ENCODE assay signal across 8 mouse cellular contexts in the genomic region with DNA sequence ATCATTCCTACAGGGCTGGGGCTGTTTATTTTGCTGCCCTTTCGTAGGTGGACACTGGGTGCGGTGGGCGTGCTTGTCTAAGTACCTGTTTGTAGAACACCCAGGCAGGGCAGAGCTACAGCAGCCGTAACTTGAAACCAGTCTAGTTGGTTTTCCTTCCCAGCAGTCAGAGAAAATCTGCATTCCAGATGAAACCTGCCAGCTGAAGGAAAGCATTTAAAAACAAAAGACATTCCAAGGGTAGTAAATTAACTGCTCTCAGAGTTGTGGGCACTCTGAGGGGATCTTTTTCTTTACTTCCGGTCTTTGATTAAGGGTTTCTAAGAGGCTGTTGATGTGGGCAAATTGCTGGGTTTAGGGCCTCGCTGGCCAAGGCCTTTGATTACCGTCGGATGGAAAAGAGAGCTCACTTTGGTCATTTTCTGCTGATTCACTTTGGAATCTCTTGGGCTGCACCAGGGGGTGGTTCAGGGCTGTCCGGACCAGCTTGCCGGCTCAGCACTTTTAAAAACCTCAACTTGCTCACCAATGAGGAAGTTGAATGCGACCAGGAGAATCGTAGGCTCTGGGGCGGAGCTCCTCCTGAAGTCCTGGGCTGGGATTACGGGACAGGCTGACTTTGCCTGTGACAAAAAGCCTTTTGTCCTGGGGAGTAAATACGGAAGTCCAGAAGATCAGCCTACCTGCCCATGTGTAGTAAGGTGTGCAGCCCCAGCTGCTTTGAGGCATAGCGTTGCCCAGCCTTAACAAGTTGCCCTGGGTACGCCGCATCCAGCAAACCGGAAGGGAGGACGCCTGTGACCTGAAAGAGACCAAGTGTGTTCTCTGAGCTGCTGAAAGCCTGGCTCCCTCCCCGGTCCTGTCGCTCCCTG.
DNase-seq lines count a peak whose midpoint lies in the region; ATAC-seq and TF ChIP-seq lines count a peak whose summit lies in the region.

No protein-coding gene starts in this region.

- no peak for TF ChIP-seq CTCF in CH12.LX (conservative IDR thresholded peaks at IDR 0.05 in 1 of 2, IDR thresholded peaks at IDR 0.05 in 1 of 2; ENCODE audit: low read depth in 2 of 2, low read length in 2 of 2)
- no peak for TF ChIP-seq CTCF in bone marrow, adult 2 months (IDR thresholded peaks at IDR 0.05; ENCODE audit: control insufficient read depth, insufficient read depth, low read length)
- no peak for TF ChIP-seq CTCF in hindbrain, postnatal 0 days (IDR thresholded peaks at IDR 0.05; ENCODE audit: low read depth)

- DNase-seq in CH12.LX (ENCODE audit: extremely low read depth) = no peak
- DNase-seq in gastrocnemius, postnatal 10 days = peak; percentile 14
- no peak for DNase-seq in hindbrain, postnatal 0 days (ENCODE audit: low spot score)
- DNase-seq in T-cell, adult 2 months (ENCODE audit: low spot score) = no peak
- no peak for DNase-seq in cerebellum, adult 8-10 months

- WGBS in bone marrow, adult 2 months = 10% methylated on average over 22 of the region's 22 CpGs
- WGBS in hindbrain, postnatal 0 days = 27% methylated on average over 22 of the region's 22 CpGs
- 10% methylated on average over 22 of the region's 22 CpGs for WGBS in liver, embryonic 12.5 days (ENCODE audit: insufficient replicate concordance)

- no peak for TF ChIP-seq POLR2A in CH12.LX (IDR thresholded peaks at IDR 0.05; ENCODE audit: low read depth, low read length)
- TF ChIP-seq POLR2A in bone marrow, adult 2 months (IDR thresholded peaks at IDR 0.05; ENCODE audit: borderline replicate concordance, control insufficient read depth, low read depth, low read length) = no peak
- TF ChIP-seq POLR2A in myocyte (IDR thresholded peaks at IDR 0.05; ENCODE audit: insufficient read length, low read depth) = peak; percentile 39

- in situ Hi-C loops in CH12.LX (cut with MboI; ENCODE audit: low pct_ligation_motif_present, low pct_unique_long_range_greater_than_20kb, low sequenced_read_pairs) = no loop called here

- peak overlapping the region; percentile 26 for H3ac ChIP-seq in myocyte (ENCODE audit: control insufficient read depth, insufficient read length)

- H3K4me1 ChIP-seq in CH12.LX (ENCODE audit: control insufficient read depth in 1 of 2, insufficient read depth in 2 of 2) = peaks cover 0 to 4% of the 10 kb centered on the region in 2 experiments; a peak in 1 of 4 replicates
- H3K4me1 ChIP-seq in bone marrow, adult 2 months (ENCODE audit: control insufficient read depth, insufficient read depth, low read length) = no peaks in the 10 kb centered on the region; the same call in 1 of the 2 replicates
- H3K4me1 ChIP-seq in hindbrain, postnatal 0 days (ENCODE audit: insufficient read depth, low read length) = no peaks in the 10 kb centered on the region
- H3K4me1 ChIP-seq in liver, embryonic 12.5 days = no peaks in the 10 kb centered on the region

- H3K27me3 ChIP-seq in CH12.LX (replicated peaks) = no peaks in the 10 kb centered on the region
- H3K27me3 ChIP-seq in hindbrain, postnatal 0 days (ENCODE audit: insufficient read depth, low read length) = no peaks in the 10 kb centered on the region
- H3K27me3 ChIP-seq in liver, embryonic 12.5 days (replicated peaks) = no peaks in the 10 kb centered on the region
- H3K27me3 ChIP-seq in myocyte (ENCODE audit: control insufficient read depth, insufficient read depth, insufficient read length) = no peaks in the 10 kb centered on the region

- H3K4me2 ChIP-seq in CH12.LX (ENCODE audit: insufficient read depth, low read depth, poor library complexity, severe bottlenecking) = no peak overlapping the region
- H3K4me2 ChIP-seq in hindbrain, postnatal 0 days (ENCODE audit: low read depth, low read length) = peak overlapping the region; percentile 45
- peak overlapping the region; percentile 63 for H3K4me2 ChIP-seq in liver, embryonic 12.5 days
- peak overlapping the region; percentile 97 for H3K4me2 ChIP-seq in myocyte (ENCODE audit: low read depth)

- H3K4me3 ChIP-seq in CH12.LX (replicated peaks in 1 of 3; ENCODE audit: low read depth in 2 of 3, low read length in 2 of 3, poor library complexity in 1 of 3) (no peak overlapping the region), myocyte (peak overlapping the region; percentile 37)
- H3K4me3 ChIP-seq in bone marrow, adult 2 months (replicated peaks; ENCODE audit: control insufficient read depth, low read depth, low read length) = peak overlapping the region; percentile 40
- no peak overlapping the region; the same call in 1 of the 2 replicates for H3K4me3 ChIP-seq in hindbrain, postnatal 0 days (ENCODE audit: low read length)
- peak overlapping the region; percentile 34 for H3K4me3 ChIP-seq in liver, embryonic 12.5 days

- H3K9ac ChIP-seq in CH12.LX (ENCODE audit: insufficient read depth, low read depth) = no peak overlapping the region
- H3K9ac ChIP-seq in hindbrain, postnatal 0 days (replicated peaks; ENCODE audit: low read length) = no peak overlapping the region
- H3K9ac ChIP-seq in liver, embryonic 12.5 days = peak overlapping the region; percentile 17; the same call in 1 of the 2 replicates

- H3K36me3 ChIP-seq in CH12.LX (replicated peaks in 1 of 2; ENCODE audit: control insufficient read depth in 1 of 2, insufficient read depth in 1 of 2, low read length in 1 of 2) (no peaks in the 10 kb centered on the region), myocyte (ENCODE audit: control insufficient read depth, insufficient read depth) (no peaks in the 10 kb centered on the region)
- no peaks in the 10 kb centered on the region for H3K36me3 ChIP-seq in hindbrain, postnatal 0 days (ENCODE audit: insufficient read depth, low read length)
- H3K36me3 ChIP-seq in liver, embryonic 12.5 days = no peaks in the 10 kb centered on the region

- dilution Hi-C loops in CH12.LX (cut with MboI; ENCODE audit: extremely low pct_ligation_motif_present, extremely low pct_unique_long_range_greater_than_20kb, low sequenced_read_pairs) = no loop called here

- no peaks in the 10 kb centered on the region for H3K9me3 ChIP-seq in CH12.LX (replicated peaks; ENCODE audit: low read length)
- no peaks in the 10 kb centered on the region for H3K9me3 ChIP-seq in hindbrain, postnatal 0 days (ENCODE audit: low read length)
- no peaks in the 10 kb centered on the region for H3K9me3 ChIP-seq in liver, embryonic 12.5 days (replicated peaks)

- no peaks in the 10 kb centered on the region for H3K79me2 ChIP-seq in CH12.LX (replicated peaks; ENCODE audit: control insufficient read depth, extremely low read depth, insufficient read depth, poor library complexity, severe bottlenecking)
- H3K79me2 ChIP-seq in myocyte (ENCODE audit: control insufficient read depth, insufficient read depth) = peaks cover 6% of the 10 kb centered on the region

- ATAC-seq in hindbrain, postnatal 0 days = 0 out of 2 replicates have a peak, but pooled peaks have one; percentile 40
- peak; percentile 60 for ATAC-seq in liver, embryonic 12.5 days

- no peak for TF ChIP-seq EP300 in CH12.LX (IDR thresholded peaks at IDR 0.05; ENCODE audit: low read length)

- no peak for TF ChIP-seq RAD21 in CH12.LX (IDR thresholded peaks at IDR 0.05; ENCODE audit: low read depth, low read length)

- H3K27ac ChIP-seq in CH12.LX (ENCODE audit: insufficient read depth, low read depth) = no peak overlapping the region
- no peak overlapping the region for H3K27ac ChIP-seq in bone marrow, adult 2 months (ENCODE audit: control insufficient read depth, insufficient read depth, low read depth, low read length, poor library complexity)
- no peak overlapping the region for H3K27ac ChIP-seq in hindbrain, postnatal 0 days
- no peak overlapping the region for H3K27ac ChIP-seq in liver, embryonic 12.5 days

TF ChIP-seq in CH12.LX, 34 proteins besides CTCF, POLR2A, EP300 and RAD21:
- TF ChIP-seq NELFE (IDR thresholded peaks at IDR 0.05; ENCODE audit: low read depth, low read length) = no peak
- no peak for TF ChIP-seq ELF1 (IDR thresholded peaks at IDR 0.05; ENCODE audit: low read depth, low read length)
- TF ChIP-seq ZC3H11A (IDR thresholded peaks at IDR 0.05; ENCODE audit: low read depth, low read length) = no peak
- TF ChIP-seq MAFK (IDR thresholded peaks at IDR 0.05; ENCODE audit: insufficient replicate concordance, low read length) = peak; percentile 6; the same call in 1 of the 2 replicates
- TF ChIP-seq CHD1 (IDR thresholded peaks at IDR 0.05; ENCODE audit: low read depth, low read length) = no peak
- TF ChIP-seq CHD2 (IDR thresholded peaks at IDR 0.05; ENCODE audit: low read length) = no peak

TF ChIP-seq in myocyte, 11 proteins besides CTCF, POLR2A, EP300 and RAD21:
- no peak for TF ChIP-seq TCF12 (IDR thresholded peaks at IDR 0.05; ENCODE audit: insufficient read depth, poor library complexity, severe bottlenecking)
- peak; percentile 44 for TF ChIP-seq E2F4 (IDR thresholded peaks at IDR 0.05; ENCODE audit: insufficient read depth)

Comparison
In these comparisons a context has a peak if more than half of its experiments do, and no peak if none do; other contexts are left out.
1. H3K4me3 ChIP-seq: peak in bone marrow, adult 2 months (single experiment), liver, embryonic 12.5 days (single experiment) and myocyte (single experiment); none in CH12.LX (0 of 3) and hindbrain, postnatal 0 days (single experiment).